Mouse (Mus musculus): ENCODE results near the gene Spint4. TPM values are rescaled to one million over a fixed set of nuclear protein-coding genes. Genes with fewer than 3 reads are reported as not detected.

Gene Spint4
- polyA plus RNA-seq (2014; fragmentation: Illumina TruSeq; extraction: RNeasy Lipid Tissue Mini Kit (QIAGEN cat#74804)) = not detected

GRCm38 (mm10) chr2:164698201-164698600, at the start of gene Spint4:
Gene Spint4, plus strand, starts transcription at chr2:164698501.

GRCm38 (mm10) chr2:164655858-164656257, 42.4 kb upstream of the Spint4 start, which contains the start of gene Wfdc10:
Gene Wfdc10, plus strand, starts transcription at chr2:164656046.

GRCm38 (mm10) chr2:164656483-164656882, 41.8 kb upstream of the Spint4 start, which contains the start of gene Wfdc9:
Gene Wfdc9, minus strand, starts transcription at chr2:164656583.

GRCm38 (mm10) chr2:164673987-164674386, 24.3 kb upstream of the Spint4 start, which contains the start of gene Wfdc11:
Gene Wfdc11, minus strand, starts transcription at chr2:164674087.

GRCm38 (mm10) chr2:164684807-164685206, 13.5 kb upstream of the Spint4 start, which contains the start of gene Wfdc13:
Gene Wfdc13, plus strand, starts transcription at chr2:164685107.

GRCm38 (mm10) chr2:164715005-164715404, 16.7 kb downstream of the Spint4 start, which contains the start of gene Spint5:
Gene Spint5, plus strand, starts transcription at chr2:164715305.

GRCm38 (mm10) chr2:164745843-164746479, 47.7 kb downstream of the Spint4 start, which contains the start of the genes Wfdc3 and Dnttip1:
Gene Wfdc3, minus strand, starts transcription at chr2:164745931.
Gene Dnttip1, plus strand, starts transcription at chr2:164745983.

Other genes starting within 250 kb of the Spint4 start
- 8.4 TPM for gene Sys1, start 241.5 kb upstream of the Spint4 start, polyA plus RNA-seq (2014; fragmentation: Illumina TruSeq; extraction: RNeasy Lipid Tissue Mini Kit (QIAGEN cat#74804))
- gene Gm20458, start 237.5 kb upstream of the Spint4 start, polyA plus RNA-seq (2014; fragmentation: Illumina TruSeq; extraction: RNeasy Lipid Tissue Mini Kit (QIAGEN cat#74804)) = not detected
- not detected for gene Trp53tg5, start 224.8 kb upstream of the Spint4 start, polyA plus RNA-seq (2014; fragmentation: Illumina TruSeq; extraction: RNeasy Lipid Tissue Mini Kit (QIAGEN cat#74804))
- 4.7 TPM for gene Dbndd2, start 212.4 kb upstream of the Spint4 start, polyA plus RNA-seq (2014; fragmentation: Illumina TruSeq; extraction: RNeasy Lipid Tissue Mini Kit (QIAGEN cat#74804))
- gene Pigt, start 201.0 kb upstream of the Spint4 start, polyA plus RNA-seq (2014; fragmentation: Illumina TruSeq; extraction: RNeasy Lipid Tissue Mini Kit (QIAGEN cat#74804)) = 8.6 TPM
- 1.8 TPM for gene Wfdc2, start 136.1 kb upstream of the Spint4 start, polyA plus RNA-seq (2014; fragmentation: Illumina TruSeq; extraction: RNeasy Lipid Tissue Mini Kit (QIAGEN cat#74804))
- not detected for gene Spint3, start 125.0 kb upstream of the Spint4 start, polyA plus RNA-seq (2014; fragmentation: Illumina TruSeq; extraction: RNeasy Lipid Tissue Mini Kit (QIAGEN cat#74804))
- 0.66 TPM for gene Wfdc6a, start 113.1 kb upstream of the Spint4 start, polyA plus RNA-seq (2014; fragmentation: Illumina TruSeq; extraction: RNeasy Lipid Tissue Mini Kit (QIAGEN cat#74804))
- not detected for gene Eppin, start 104.9 kb upstream of the Spint4 start, polyA plus RNA-seq (2014; fragmentation: Illumina TruSeq; extraction: RNeasy Lipid Tissue Mini Kit (QIAGEN cat#74804))
- gene Wfdc6b, start 85.0 kb upstream of the Spint4 start, polyA plus RNA-seq (2014; fragmentation: Illumina TruSeq; extraction: RNeasy Lipid Tissue Mini Kit (QIAGEN cat#74804)) = not detected
- not detected for gene Wfdc8, start 84.9 kb upstream of the Spint4 start, polyA plus RNA-seq (2014; fragmentation: Illumina TruSeq; extraction: RNeasy Lipid Tissue Mini Kit (QIAGEN cat#74804))
- not detected for gene Wfdc16, start 59.7 kb upstream of the Spint4 start, polyA plus RNA-seq (2014; fragmentation: Illumina TruSeq; extraction: RNeasy Lipid Tissue Mini Kit (QIAGEN cat#74804))
- 4.0 TPM for gene Wfdc10, start 42.5 kb upstream of the Spint4 start, polyA plus RNA-seq (2014; fragmentation: Illumina TruSeq; extraction: RNeasy Lipid Tissue Mini Kit (QIAGEN cat#74804))
- not detected for gene Wfdc9, start 41.9 kb upstream of the Spint4 start, polyA plus RNA-seq (2014; fragmentation: Illumina TruSeq; extraction: RNeasy Lipid Tissue Mini Kit (QIAGEN cat#74804))
- gene Wfdc11, start 24.4 kb upstream of the Spint4 start, polyA plus RNA-seq (2014; fragmentation: Illumina TruSeq; extraction: RNeasy Lipid Tissue Mini Kit (QIAGEN cat#74804)) = not detected
- not detected for gene Wfdc13, start 13.4 kb upstream of the Spint4 start, polyA plus RNA-seq (2014; fragmentation: Illumina TruSeq; extraction: RNeasy Lipid Tissue Mini Kit (QIAGEN cat#74804))
- not detected for gene Spint5, start 16.8 kb downstream of the Spint4 start, polyA plus RNA-seq (2014; fragmentation: Illumina TruSeq; extraction: RNeasy Lipid Tissue Mini Kit (QIAGEN cat#74804))
- gene Wfdc3, start 47.4 kb downstream of the Spint4 start, polyA plus RNA-seq (2014; fragmentation: Illumina TruSeq; extraction: RNeasy Lipid Tissue Mini Kit (QIAGEN cat#74804)) = 0.57 TPM
- gene Dnttip1, start 47.5 kb downstream of the Spint4 start, polyA plus RNA-seq (2014; fragmentation: Illumina TruSeq; extraction: RNeasy Lipid Tissue Mini Kit (QIAGEN cat#74804)) = 5.2 TPM
- 21.0 TPM for gene Ube2c, start 71.4 kb downstream of the Spint4 start, polyA plus RNA-seq (2014; fragmentation: Illumina TruSeq; extraction: RNeasy Lipid Tissue Mini Kit (QIAGEN cat#74804))
- gene Tnnc2, start 81.5 kb downstream of the Spint4 start, polyA plus RNA-seq (2014; fragmentation: Illumina TruSeq; extraction: RNeasy Lipid Tissue Mini Kit (QIAGEN cat#74804)) = not detected
- gene Snx21, start 87.3 kb downstream of the Spint4 start, polyA plus RNA-seq (2014; fragmentation: Illumina TruSeq; extraction: RNeasy Lipid Tissue Mini Kit (QIAGEN cat#74804)) = 2.3 TPM
- gene Acot8, start 106.4 kb downstream of the Spint4 start, polyA plus RNA-seq (2014; fragmentation: Illumina TruSeq; extraction: RNeasy Lipid Tissue Mini Kit (QIAGEN cat#74804)) = not detected
- 3.5 TPM for gene Zswim3, start 106.6 kb downstream of the Spint4 start, polyA plus RNA-seq (2014; fragmentation: Illumina TruSeq; extraction: RNeasy Lipid Tissue Mini Kit (QIAGEN cat#74804))
- gene Zswim1, start 124.2 kb downstream of the Spint4 start, polyA plus RNA-seq (2014; fragmentation: Illumina TruSeq; extraction: RNeasy Lipid Tissue Mini Kit (QIAGEN cat#74804)) = 3.2 TPM
- gene Spata25, start 130.0 kb downstream of the Spint4 start, polyA plus RNA-seq (2014; fragmentation: Illumina TruSeq; extraction: RNeasy Lipid Tissue Mini Kit (QIAGEN cat#74804)) = not detected
- 36.8 TPM for gene Ctsa, start 134.4 kb downstream of the Spint4 start, polyA plus RNA-seq (2014; fragmentation: Illumina TruSeq; extraction: RNeasy Lipid Tissue Mini Kit (QIAGEN cat#74804))
- not detected for gene Neurl2, start 135.0 kb downstream of the Spint4 start, polyA plus RNA-seq (2014; fragmentation: Illumina TruSeq; extraction: RNeasy Lipid Tissue Mini Kit (QIAGEN cat#74804))
- gene Pltp, start 159.2 kb downstream of the Spint4 start, polyA plus RNA-seq (2014; fragmentation: Illumina TruSeq; extraction: RNeasy Lipid Tissue Mini Kit (QIAGEN cat#74804)) = 3.1 TPM
- gene Pcif1, start 180.8 kb downstream of the Spint4 start, polyA plus RNA-seq (2014; fragmentation: Illumina TruSeq; extraction: RNeasy Lipid Tissue Mini Kit (QIAGEN cat#74804)) = 4.6 TPM
- gene Zfp335, start 213.3 kb downstream of the Spint4 start, polyA plus RNA-seq (2014; fragmentation: Illumina TruSeq; extraction: RNeasy Lipid Tissue Mini Kit (QIAGEN cat#74804)) = not detected
- 8.1 TPM for gene Mmp9, start 242.3 kb downstream of the Spint4 start, polyA plus RNA-seq (2014; fragmentation: Illumina TruSeq; extraction: RNeasy Lipid Tissue Mini Kit (QIAGEN cat#74804))